Mouse (Mus musculus): ENCODE results near the gene Cacna1c. TPM values are rescaled to one million over a fixed set of nuclear protein-coding genes. Genes with fewer than 3 reads are reported as not detected.

Cacna1c gene
- total RNA-seq, 2 experiments from 2014 or later: 73.0 to 73.5 TPM

- DNase-seq (ENCODE audit: low spot score in 2 of 2): peak; percentile 73 to 82
Observed at GRCm38 (mm10) chr6:118966904-118967303, 229.3 kb downstream of the Cacna1c start.

GRCm38 (mm10) chr6:118965577-118965976, 230.6 kb downstream of the Cacna1c start:
- no peak for DNase-seq (ENCODE audit: low spot score in 2 of 2)

- no peak for DNase-seq (ENCODE audit: low spot score in 2 of 2)
Observed at GRCm38 (mm10) chr6:118963806-118964205, 232.4 kb downstream of the Cacna1c start.

GRCm38 (mm10) chr6:118963283-118963682, 232.9 kb downstream of the Cacna1c start:
- no peak for DNase-seq (ENCODE audit: low spot score in 2 of 2)

- DNase-seq (ENCODE audit: low spot score in 2 of 2): no peak
Observed at GRCm38 (mm10) chr6:118958529-118958928, 237.7 kb downstream of the Cacna1c start.

GRCm38 (mm10) chr6:118956234-118956633, 240.0 kb downstream of the Cacna1c start:
- no peak for DNase-seq (ENCODE audit: low spot score in 2 of 2)

- DNase-seq (ENCODE audit: low spot score in 2 of 2): no peak
Observed at GRCm38 (mm10) chr6:118955777-118956176, 240.4 kb downstream of the Cacna1c start.

- DNase-seq (ENCODE audit: low spot score in 2 of 2): no peak
Observed at GRCm38 (mm10) chr6:118954988-118955554, 241.1 kb downstream of the Cacna1c start.

- no peak for DNase-seq (ENCODE audit: low spot score in 2 of 2)
Observed at GRCm38 (mm10) chr6:118952377-118952776, 243.8 kb downstream of the Cacna1c start.

GRCm38 (mm10) chr6:118950190-118950589, 246.0 kb downstream of the Cacna1c start:
- no peak for DNase-seq (ENCODE audit: low spot score in 2 of 2)

- no peak for DNase-seq (ENCODE audit: low spot score in 2 of 2)
Observed at GRCm38 (mm10) chr6:118947286-118947685, 248.9 kb downstream of the Cacna1c start.

GRCm38 (mm10) chr6:118946660-118947059, 249.6 kb downstream of the Cacna1c start:
- DNase-seq (ENCODE audit: low spot score in 2 of 2): no peak

GRCm38 (mm10) chr6:118944093-118944492, 252.1 kb downstream of the Cacna1c start:
- DNase-seq (ENCODE audit: low spot score in 2 of 2): no peak

GRCm38 (mm10) chr6:118941816-118942215, 254.4 kb downstream of the Cacna1c start:
- DNase-seq (ENCODE audit: low spot score in 2 of 2): no peak

GRCm38 (mm10) chr6:118941036-118941435, 255.2 kb downstream of the Cacna1c start:
- DNase-seq (ENCODE audit: low spot score in 2 of 2): no peak

GRCm38 (mm10) chr6:118939626-118940025, 256.6 kb downstream of the Cacna1c start:
- DNase-seq (ENCODE audit: low spot score in 2 of 2): no peak

GRCm38 (mm10) chr6:118938386-118939096, 257.7 kb downstream of the Cacna1c start:
- peak in 1 of 2 experiments; percentile 63 for DNase-seq (ENCODE audit: low spot score in 2 of 2)

GRCm38 (mm10) chr6:118937536-118937935, 258.7 kb downstream of the Cacna1c start:
- DNase-seq (ENCODE audit: low spot score in 2 of 2): no peak

GRCm38 (mm10) chr6:118935520-118936415, 260.4 kb downstream of the Cacna1c start:
- peak in 1 of 2 experiments; percentile 63 for DNase-seq (ENCODE audit: low spot score in 2 of 2)

- DNase-seq (ENCODE audit: low spot score in 2 of 2): no peak
Observed at GRCm38 (mm10) chr6:118934243-118934902, 261.8 kb downstream of the Cacna1c start.

GRCm38 (mm10) chr6:118933017-118933594, 263.1 kb downstream of the Cacna1c start:
- peak in 1 of 2 experiments; percentile 67 for DNase-seq (ENCODE audit: low spot score in 2 of 2)

Measured in layer of hippocampus, adult 18-20 months (tissue).